Comparison of ENCODE assay signal across 8 mouse cellular contexts in genomic region chr13:23764324-23765171, GRCm38 (mm10). TPM values are rescaled to one million over a fixed set of nuclear protein-coding genes. Genes with fewer than 3 reads are reported as not detected.
DNase-seq lines count a peak whose midpoint lies in the region; ATAC-seq lines count a peak whose summit lies in the region.

No protein-coding gene starts in this region.

- H3K36me3 ChIP-seq in erythroblast, embryonic 14.5 days (ENCODE audit: control insufficient read depth), result peaks cover 5% of the 10 kb centered on the region; the same call in 1 of the 2 replicates
- H3K36me3 ChIP-seq in limb, embryonic 15.5 days, result no peaks in the 10 kb centered on the region

- peaks cover 81% of the 10 kb centered on the region for H3K4me1 ChIP-seq in erythroblast, embryonic 14.5 days (ENCODE audit: control insufficient read depth)
- peaks cover 26% of the 10 kb centered on the region for H3K4me1 ChIP-seq in limb, embryonic 15.5 days

- no peak overlapping the region for H3K9ac ChIP-seq in limb, embryonic 15.5 days

- no peaks in the 10 kb centered on the region for H3K27me3 ChIP-seq in erythroblast, embryonic 14.5 days (ENCODE audit: control insufficient read depth)
- H3K27me3 ChIP-seq in limb, embryonic 15.5 days, result no peaks in the 10 kb centered on the region

- peak overlapping the region; percentile 80 for H3K4me3 ChIP-seq in erythroblast, embryonic 14.5 days (replicated peaks)
- peak overlapping the region; percentile 58 for H3K4me3 ChIP-seq in limb, embryonic 15.5 days

- H3K4me2 ChIP-seq in limb, embryonic 15.5 days, result peak overlapping the region; percentile 84

- WGBS in limb, embryonic 15.5 days, result 34% methylated on average over 12 of the region's 12 CpGs

- H3K9me3 ChIP-seq in erythroblast, embryonic 14.5 days (ENCODE audit: control insufficient read depth, low read length), result no peaks in the 10 kb centered on the region
- H3K9me3 ChIP-seq in limb, embryonic 15.5 days, result no peaks in the 10 kb centered on the region

- ATAC-seq in limb, embryonic 15.5 days (ENCODE audit: insufficient number of reproducible peaks, low FRiP score, low TSS enrichment, low read depth), result no peak

- peak; percentile 21 for DNase-seq in thymus, postnatal 4 days
- DNase-seq in thymus, postnatal 25 days, result no peak
- peak; percentile 58 for DNase-seq in testis, postnatal 14 days (ENCODE audit: low spot score)
- no peak for DNase-seq in B cell, adult 2 months
- no peak for DNase-seq in left cerebral cortex, adult 11 months (ENCODE audit: low spot score)
- no peak for DNase-seq in right cerebral cortex, postnatal 10 days (ENCODE audit: low spot score in 2 of 2)

- H3K27ac ChIP-seq in limb, embryonic 15.5 days, result peak overlapping the region; percentile 96

RNA-seq across cellular contexts. Expression of gene Hist1h1a, which starts 1.1 kb away (rescaled TPM):
- polyA plus RNA-seq in erythroblast, embryonic 14.5 days (2012), result 1.4 TPM in 2 replicates
- polyA plus RNA-seq in limb, embryonic 15.5 days (2015; fragmentation: Nextera tagmentation; extraction: Ambion mirVana), result 0.74 and 2.1 TPM in 2 replicates

RNA-seq across cellular contexts. Expression of gene Hist1h3a, which starts 2.4 kb away (rescaled TPM):
- polyA plus RNA-seq in erythroblast, embryonic 14.5 days (2012), result 1.5 and 4.0 TPM in 2 replicates
- 3.1 and 7.2 TPM in 2 replicates for polyA plus RNA-seq in limb, embryonic 15.5 days (2015; fragmentation: Nextera tagmentation; extraction: Ambion mirVana)

RNA-seq across cellular contexts. Expression of gene Hist1h4a, which starts 3.5 kb away (rescaled TPM):
- polyA plus RNA-seq in erythroblast, embryonic 14.5 days (2012), result 10.2 and 21.5 TPM in 2 replicates
- polyA plus RNA-seq in limb, embryonic 15.5 days (2015; fragmentation: Nextera tagmentation; extraction: Ambion mirVana), result 0.33 and 0.60 TPM in 2 replicates

RNA-seq across cellular contexts. Expression of gene Trim38, which starts 5.2 kb away (rescaled TPM):
- not detected in 2 replicates for polyA plus RNA-seq in erythroblast, embryonic 14.5 days (2012)
- not detected in 2 replicates for polyA plus RNA-seq in limb, embryonic 15.5 days (2015; fragmentation: Nextera tagmentation; extraction: Ambion mirVana)

RNA-seq across cellular contexts. Expression of gene Hist1h4b, which starts 7.7 kb away (rescaled TPM):
- polyA plus RNA-seq in erythroblast, embryonic 14.5 days (2012), result 4.5 and 11.8 TPM in 2 replicates
- 4.1 and 4.5 TPM in 2 replicates for polyA plus RNA-seq in limb, embryonic 15.5 days (2015; fragmentation: Nextera tagmentation; extraction: Ambion mirVana)

Comparison
In these comparisons a context has a peak if more than half of its experiments do, and no peak if none do; other contexts are left out.
1. DNase-seq: peak in thymus, postnatal 4 days (single experiment) and testis, postnatal 14 days (single experiment); none in thymus, postnatal 25 days (single experiment), B cell, adult 2 months (0 of 2), left cerebral cortex, adult 11 months (single experiment) and right cerebral cortex, postnatal 10 days (0 of 2).